17 mouse cellular contexts compared by ENCODE assay signal in genomic region chr11:81769691-81770260, GRCm38 (mm10).
DNase-seq lines count a peak whose midpoint lies in the region; ATAC-seq and TF ChIP-seq lines count a peak whose summit lies in the region.
"Had no signal": no experiment of that assay in that cellular context is flagged by ENCODE, and none has a peak within 500 bp of the region (broad histone marks: within the 10 kb centered on the region; RNA-seq: fewer than 3 reads in every experiment).

No protein-coding gene starts in this region.

- H3K9me3 ChIP-seq in forebrain, embryonic 14.5 days (replicated peaks; ENCODE audit: control insufficient read depth, low read length): no peaks in the 10 kb centered on the region
- no peaks in the 10 kb centered on the region for H3K9me3 ChIP-seq in forebrain, embryonic 12.5 days
- no peaks in the 10 kb centered on the region for H3K9me3 ChIP-seq in lung, embryonic 14.5 days (ENCODE audit: low read depth, low read length)
- H3K9me3 ChIP-seq: embryonic facial prominence, embryonic 15.5 days; liver, embryonic 15.5 days; midbrain, embryonic 15.5 days had no signal

- 31% methylated on average over 5 of the region's 5 CpGs for WGBS in forebrain, embryonic 14.5 days
- WGBS in forebrain, embryonic 12.5 days: 61% methylated on average over 5 of the region's 5 CpGs
- 57% methylated on average over 5 of the region's 5 CpGs for WGBS in lung, embryonic 14.5 days
- 51% methylated on average over 5 of the region's 5 CpGs for WGBS in lung, adult 2 months

- no peak overlapping the region for H3K4me3 ChIP-seq in forebrain, embryonic 14.5 days (ENCODE audit: low read depth, low read length)
- no peak overlapping the region for H3K4me3 ChIP-seq in forebrain, embryonic 12.5 days (replicated peaks)
- no peak overlapping the region for H3K4me3 ChIP-seq in lung, embryonic 14.5 days (ENCODE audit: low read depth, low read length)
- no peak overlapping the region for H3K4me3 ChIP-seq in lung, adult 2 months (replicated peaks; ENCODE audit: extremely low read depth, low read depth, low read length)
- H3K4me3 ChIP-seq in cortical plate, adult 2 months (ENCODE audit: insufficient read depth, low read length): no peak overlapping the region
- H3K4me3 ChIP-seq: embryonic facial prominence, embryonic 15.5 days; gastrocnemius, adult 2 months; liver, embryonic 15.5 days; midbrain, embryonic 15.5 days had no signal

- peak; percentile 79 for DNase-seq in forebrain, embryonic 14.5 days (ENCODE audit: low spot score)
- DNase-seq in lung, embryonic 14.5 days: no peak
- DNase-seq in lung, adult 2 months: no peak
- DNase-seq in skeletal muscle tissue, adult 2 months (ENCODE audit: low read depth, low spot score): peak; percentile 9
- no peak for DNase-seq in frontal cortex, postnatal 14 days (ENCODE audit: low spot score in 2 of 2)
- DNase-seq in kidney, postnatal 14 days: no peak
- DNase-seq: cerebellum, adult 18-20 months; gastrocnemius, adult 2 months; heart, adult 18-20 months; kidney, adult 9 months; left cerebral cortex, postnatal 4 days had no signal

- H3K36me3 ChIP-seq in forebrain, embryonic 14.5 days (ENCODE audit: control insufficient read depth, insufficient read depth, low read length): no peaks in the 10 kb centered on the region
- H3K36me3 ChIP-seq in forebrain, embryonic 12.5 days (replicated peaks): no peaks in the 10 kb centered on the region
- H3K36me3 ChIP-seq in lung, embryonic 14.5 days (ENCODE audit: insufficient read depth): no peaks in the 10 kb centered on the region
- H3K36me3 ChIP-seq: embryonic facial prominence, embryonic 15.5 days; liver, embryonic 15.5 days; midbrain, embryonic 15.5 days had no signal

- H3K27me3 ChIP-seq in forebrain, embryonic 14.5 days (replicated peaks; ENCODE audit: control insufficient read depth, insufficient read depth, low read length): no peaks in the 10 kb centered on the region
- H3K27me3 ChIP-seq in forebrain, embryonic 12.5 days: peaks cover 11% of the 10 kb centered on the region; the same call in 1 of the 2 replicates
- no peaks in the 10 kb centered on the region for H3K27me3 ChIP-seq in lung, embryonic 14.5 days (ENCODE audit: insufficient read depth, low read length)
- H3K27me3 ChIP-seq: embryonic facial prominence, embryonic 15.5 days; liver, embryonic 15.5 days; midbrain, embryonic 15.5 days had no signal

- 0 out of 2 replicates have a peak, but pooled peaks have one; percentile 20 for TF ChIP-seq CTCF in lung, embryonic 14.5 days (IDR thresholded peaks at IDR 0.05; ENCODE audit: low read depth)
- no peak for TF ChIP-seq CTCF in lung, adult 2 months (IDR thresholded peaks at IDR 0.05; ENCODE audit: insufficient read depth, low read length)
- peak; percentile 45; the same call in 1 of the 2 replicates for TF ChIP-seq CTCF in cortical plate, adult 2 months (IDR thresholded peaks at IDR 0.05; ENCODE audit: extremely low read depth, insufficient read depth, low read length)

- H3K9ac ChIP-seq in forebrain, embryonic 14.5 days (ENCODE audit: low read length): no peak overlapping the region
- no peak overlapping the region for H3K9ac ChIP-seq in forebrain, embryonic 12.5 days
- H3K9ac ChIP-seq in lung, embryonic 14.5 days: no peak overlapping the region
- H3K9ac ChIP-seq: embryonic facial prominence, embryonic 15.5 days; liver, embryonic 15.5 days; midbrain, embryonic 15.5 days had no signal

- H3K4me2 ChIP-seq in forebrain, embryonic 14.5 days (ENCODE audit: low read length): no peak overlapping the region
- no peak overlapping the region for H3K4me2 ChIP-seq in forebrain, embryonic 12.5 days
- H3K4me2 ChIP-seq in lung, embryonic 14.5 days: no peak overlapping the region
- H3K4me2 ChIP-seq: embryonic facial prominence, embryonic 15.5 days; liver, embryonic 15.5 days; midbrain, embryonic 15.5 days had no signal

- H3K4me1 ChIP-seq in forebrain, embryonic 14.5 days (ENCODE audit: control insufficient read depth, insufficient read depth, low read length): peaks cover 23% of the 10 kb centered on the region
- H3K4me1 ChIP-seq in forebrain, embryonic 12.5 days: peaks cover 20% of the 10 kb centered on the region
- H3K4me1 ChIP-seq in lung, embryonic 14.5 days (ENCODE audit: insufficient read depth): no peaks in the 10 kb centered on the region
- H3K4me1 ChIP-seq in lung, adult 2 months (ENCODE audit: control insufficient read depth, insufficient read depth, low read length): no peaks in the 10 kb centered on the region
- no peaks in the 10 kb centered on the region; the same call in 1 of the 2 replicates for H3K4me1 ChIP-seq in cortical plate, adult 2 months (ENCODE audit: control insufficient read depth, insufficient read depth, low read length)
- H3K4me1 ChIP-seq: liver, embryonic 15.5 days had no signal

- no peak for TF ChIP-seq POLR2A in lung, adult 2 months (IDR thresholded peaks at IDR 0.05; ENCODE audit: borderline replicate concordance, extremely low read depth, low read depth, low read length)
- no peak for TF ChIP-seq POLR2A in cortical plate, adult 2 months (IDR thresholded peaks at IDR 0.05; ENCODE audit: extremely low read depth, insufficient read depth, low read length)

- no peak for ATAC-seq in forebrain, embryonic 14.5 days
- no peak for ATAC-seq in forebrain, embryonic 12.5 days (ENCODE audit: low FRiP score)
- no peak for ATAC-seq in lung, embryonic 14.5 days (ENCODE audit: insufficient read depth)
- ATAC-seq: hindbrain, embryonic 16.5 days; midbrain, embryonic 15.5 days had no signal

- H3K27ac ChIP-seq in forebrain, embryonic 14.5 days (ENCODE audit: low read depth, low read length): no peak overlapping the region
- no peak overlapping the region for H3K27ac ChIP-seq in forebrain, embryonic 12.5 days
- H3K27ac ChIP-seq in lung, embryonic 14.5 days (ENCODE audit: low read depth): no peak overlapping the region
- H3K27ac ChIP-seq in cortical plate, adult 2 months (ENCODE audit: insufficient read depth, low read length): no peak overlapping the region
- H3K27ac ChIP-seq: embryonic facial prominence, embryonic 15.5 days; gastrocnemius, adult 2 months; liver, embryonic 15.5 days; midbrain, embryonic 15.5 days had no signal

Comparison
In these comparisons a context has a peak if more than half of its experiments do, and no peak if none do; other contexts are left out.
1. DNase-seq: peak in forebrain, embryonic 14.5 days (single experiment) and skeletal muscle tissue, adult 2 months (single experiment); none in lung, embryonic 14.5 days (single experiment), lung, adult 2 months (single experiment), frontal cortex, postnatal 14 days (0 of 2) and kidney, postnatal 14 days (single experiment).